Mouse (Mus musculus) stomach, embryonic 15.5 days (tissue): ENCODE measurements at regions not wholly inside any gene's neighbourhood (a gene's known extent, or its start where the extent isn't known, plus 50 kb on each side); places are given as distances from the start of the nearest gene placed in this dataset.

Source experiments
- ATAC-seq: fragments of 200-750 bp; cut with Nextera tagmentation; 2 replicates; pipeline ENCODE4 v1.8.0; 2017; ENCODE audit warnings: low read depth, moderate number of reproducible peaks, moderate TSS enrichment; ENCODE audit not compliant: insufficient read depth, low FRiP score
- H3K27ac ChIP-seq: fragments of 300-500 bp; sonication (generic); 2 replicates; pipeline ENCODE4 v1.5.1; 2015; ENCODE audit warnings: mild to moderate bottlenecking, inconsistent platforms
- H3K27me3 ChIP-seq: fragments of 300-500 bp; sonication (generic); replicated peaks from 2 replicates; pipeline ENCODE4 v1.6.1; 2015; ENCODE audit warnings: inconsistent platforms
- H3K36me3 ChIP-seq: fragments of 300-500 bp; sonication (generic); 2 replicates; pipeline ENCODE4 v1.6.1; 2015; ENCODE audit warnings: inconsistent platforms
- H3K4me1 ChIP-seq: fragments of 300-500 bp; sonication (generic); 2 replicates; pipeline ENCODE4 v1.6.1; 2015; ENCODE audit warnings: inconsistent platforms
- H3K4me2 ChIP-seq: fragments of 300-500 bp; sonication (generic); 2 replicates; pipeline ENCODE4 v1.6.1; 2015; ENCODE audit warnings: mild to moderate bottlenecking, inconsistent platforms
- H3K4me3 ChIP-seq: fragments of 300-500 bp; sonication (generic); replicated peaks from 2 replicates; pipeline ENCODE4 v1.5.1; 2015; ENCODE audit warnings: inconsistent platforms
- H3K9ac ChIP-seq: fragments of 300-500 bp; sonication (generic); 2 replicates; pipeline ENCODE4 v1.6.1; 2015; ENCODE audit warnings: inconsistent platforms
- H3K9me3 ChIP-seq: fragments of 300-500 bp; sonication (generic); 2 replicates; pipeline ENCODE4 v1.6.1; 2016; ENCODE audit warnings: inconsistent platforms
- WGBS: fragments of 180-500 bp; shearing (Covaris S2); methylation state at CpG from one replicate; pipeline ENCODE4 v1.1.7; 2015; 5-methylcytosine and 5-hydroxymethylcytosine counted together

GRCm38 (mm10) chr8:92072254-92072615 lies 270.4 kb upstream of the Irx3 start:
- WGBS: 29% methylated on average over 6 of the region's 6 CpGs
- Histone ChIP-seq H3K4me1 (no peaks in the 10 kb centered on the region), H3K27ac (no peak overlapping the region), H3K9ac (no peak overlapping the region), H3K27me3 (peaks cover 13% of the 10 kb centered on the region), H3K4me3 (no peak overlapping the region), H3K36me3 (no peaks in the 10 kb centered on the region), H3K9me3 (no peaks in the 10 kb centered on the region), H3K4me2 (no peak overlapping the region)
- ATAC-seq: no peak

- H3K27me3 ChIP-seq: peaks cover 13% of the 10 kb centered on the region
- no peak overlapping the region for H3K27ac ChIP-seq
- no peak overlapping the region for H3K4me2 ChIP-seq
- no peak overlapping the region for H3K9ac ChIP-seq
- no peaks in the 10 kb centered on the region for H3K36me3 ChIP-seq
- no peaks in the 10 kb centered on the region for H3K4me1 ChIP-seq
- WGBS: 58% methylated on average over 21 of the region's 21 CpGs
- H3K9me3 ChIP-seq: no peaks in the 10 kb centered on the region
- H3K4me3 ChIP-seq: no peak overlapping the region
- ATAC-seq: no peak
These were observed 269.7 kb upstream of the Irx3 start for GRCm38 (mm10) chr8:92071305-92072253.

GRCm38 (mm10) chr8:92070704-92071103 lies 268.8 kb upstream of the Irx3 start:
- no peaks in the 10 kb centered on the region for H3K36me3 ChIP-seq
- no peaks in the 10 kb centered on the region for H3K9me3 ChIP-seq
- H3K4me3 ChIP-seq: no peak overlapping the region
- H3K27ac ChIP-seq: no peak overlapping the region
- no peak for ATAC-seq
- peaks cover 4% of the 10 kb centered on the region; the same call in 1 of the 2 replicates for H3K4me1 ChIP-seq
- peaks cover 13% of the 10 kb centered on the region for H3K27me3 ChIP-seq
- H3K9ac ChIP-seq: no peak overlapping the region
- H3K4me2 ChIP-seq: no peak overlapping the region
- WGBS: 60% methylated on average over 8 of the region's 8 CpGs

GRCm38 (mm10) chr8:92066435-92066834 lies 264.6 kb upstream of the Irx3 start:
- H3K9ac ChIP-seq: no peak overlapping the region
- peaks cover 4% of the 10 kb centered on the region; the same call in 1 of the 2 replicates for H3K4me1 ChIP-seq
- H3K9me3 ChIP-seq: no peaks in the 10 kb centered on the region
- H3K36me3 ChIP-seq: no peaks in the 10 kb centered on the region
- no peak for ATAC-seq
- 41% methylated on average over 8 of the region's 8 CpGs for WGBS
- H3K4me2 ChIP-seq: no peak overlapping the region
- H3K27ac ChIP-seq: no peak overlapping the region
- no peak overlapping the region for H3K4me3 ChIP-seq
- peaks cover 10% of the 10 kb centered on the region for H3K27me3 ChIP-seq

- no peak overlapping the region for H3K27ac ChIP-seq
- peaks cover 4% of the 10 kb centered on the region; the same call in 1 of the 2 replicates for H3K4me1 ChIP-seq
- ATAC-seq: no peak
- H3K4me3 ChIP-seq: no peak overlapping the region
- no peaks in the 10 kb centered on the region for H3K36me3 ChIP-seq
- 8% methylated on average over 9 of the region's 9 CpGs for WGBS
- H3K9me3 ChIP-seq: no peaks in the 10 kb centered on the region
- no peak overlapping the region for H3K9ac ChIP-seq
- H3K27me3 ChIP-seq: peaks cover 8% of the 10 kb centered on the region
- H3K4me2 ChIP-seq: no peak overlapping the region
These were observed 263.8 kb upstream of the Irx3 start for GRCm38 (mm10) chr8:92065554-92066239.

GRCm38 (mm10) chr8:92064971-92065370 lies 263.1 kb upstream of the Irx3 start:
- H3K4me2 ChIP-seq: no peak overlapping the region
- H3K27ac ChIP-seq: no peak overlapping the region
- 23% methylated on average over 4 of the region's 4 CpGs for WGBS
- H3K4me3 ChIP-seq: no peak overlapping the region
- H3K9me3 ChIP-seq: no peaks in the 10 kb centered on the region
- H3K36me3 ChIP-seq: no peaks in the 10 kb centered on the region
- H3K4me1 ChIP-seq: peaks cover 4% of the 10 kb centered on the region; the same call in 1 of the 2 replicates
- H3K27me3 ChIP-seq: peaks cover 6% of the 10 kb centered on the region; the same call in 1 of the 2 replicates
- no peak for ATAC-seq
- no peak overlapping the region for H3K9ac ChIP-seq

GRCm38 (mm10) chr8:92064175-92064821 lies 262.4 kb upstream of the Irx3 start:
- Histone ChIP-seq H3K27ac (no peak overlapping the region), H3K27me3 (peaks cover 6% of the 10 kb centered on the region; the same call in 1 of the 2 replicates), H3K4me3 (no peak overlapping the region), H3K4me2 (no peak overlapping the region), H3K4me1 (peaks cover 4% of the 10 kb centered on the region; the same call in 1 of the 2 replicates), H3K9me3 (no peaks in the 10 kb centered on the region), H3K36me3 (no peaks in the 10 kb centered on the region), H3K9ac (no peak overlapping the region)
- ATAC-seq: no peak
- WGBS: 37% methylated on average over 9 of the region's 9 CpGs

- Histone ChIP-seq H3K9me3 (no peaks in the 10 kb centered on the region), H3K27me3 (peaks cover 8% of the 10 kb centered on the region; the same call in 1 of the 2 replicates), H3K4me1 (peaks cover 4% of the 10 kb centered on the region; the same call in 1 of the 2 replicates), H3K9ac (no peak overlapping the region), H3K36me3 (no peaks in the 10 kb centered on the region), H3K27ac (no peak overlapping the region), H3K4me3 (no peak overlapping the region), H3K4me2 (no peak overlapping the region)
- no peak for ATAC-seq
- WGBS: 70% methylated on average over 4 of the region's 4 CpGs
These were observed 261.5 kb upstream of the Irx3 start for GRCm38 (mm10) chr8:92063333-92063732.

GRCm38 (mm10) chr8:92059471-92059870 lies 257.6 kb upstream of the Irx3 start:
- 82% methylated on average over 5 of the region's 5 CpGs for WGBS

GRCm38 (mm10) chr8:92058953-92059352 lies 257.1 kb upstream of the Irx3 start:
- 71% methylated on average over 10 of the region's 10 CpGs for WGBS
- Histone ChIP-seq H3K4me3 (no peak overlapping the region), H3K9me3 (no peaks in the 10 kb centered on the region), H3K36me3 (no peaks in the 10 kb centered on the region), H3K4me1 (no peaks in the 10 kb centered on the region), H3K27ac (no peak overlapping the region), H3K9ac (no peak overlapping the region), H3K4me2 (no peak overlapping the region), H3K27me3 (peaks cover 7% of the 10 kb centered on the region; the same call in 1 of the 2 replicates)
- ATAC-seq: no peak

More at GRCm38 (mm10) chr8:92059471-92059870, 257.6 kb upstream of the Irx3 start:
- peaks cover 8% of the 10 kb centered on the region; the same call in 1 of the 2 replicates for H3K27me3 ChIP-seq
- no peak overlapping the region for H3K4me3 ChIP-seq
- no peaks in the 10 kb centered on the region for H3K9me3 ChIP-seq
- H3K4me2 ChIP-seq: no peak overlapping the region
- H3K9ac ChIP-seq: no peak overlapping the region
- H3K27ac ChIP-seq: no peak overlapping the region
- no peaks in the 10 kb centered on the region for H3K4me1 ChIP-seq
- H3K36me3 ChIP-seq: no peaks in the 10 kb centered on the region
- ATAC-seq: no peak

GRCm38 (mm10) chr8:92057857-92058256 lies 256.0 kb upstream of the Irx3 start:
- H3K9ac ChIP-seq: no peak overlapping the region
- H3K4me1 ChIP-seq: no peaks in the 10 kb centered on the region
- no peak for ATAC-seq
- H3K27me3 ChIP-seq: peaks cover 2% of the 10 kb centered on the region; the same call in 1 of the 2 replicates
- WGBS: 61% methylated on average over 8 of the region's 8 CpGs
- no peak overlapping the region for H3K4me3 ChIP-seq
- H3K9me3 ChIP-seq: no peaks in the 10 kb centered on the region
- H3K4me2 ChIP-seq: no peak overlapping the region
- H3K36me3 ChIP-seq: no peaks in the 10 kb centered on the region
- no peak overlapping the region for H3K27ac ChIP-seq
